Mouse (Mus musculus): ENCODE data around the gene Smox. TPM values are rescaled to one million over a fixed set of nuclear protein-coding genes. Genes with fewer than 3 reads are reported as not detected.

The Smox gene
- 33.5 and 37.2 TPM in 2 replicates for polyA plus RNA-seq (2014; fragmentation: Nextera tagmentation; extraction: Ambion mirVana)

DNA sequence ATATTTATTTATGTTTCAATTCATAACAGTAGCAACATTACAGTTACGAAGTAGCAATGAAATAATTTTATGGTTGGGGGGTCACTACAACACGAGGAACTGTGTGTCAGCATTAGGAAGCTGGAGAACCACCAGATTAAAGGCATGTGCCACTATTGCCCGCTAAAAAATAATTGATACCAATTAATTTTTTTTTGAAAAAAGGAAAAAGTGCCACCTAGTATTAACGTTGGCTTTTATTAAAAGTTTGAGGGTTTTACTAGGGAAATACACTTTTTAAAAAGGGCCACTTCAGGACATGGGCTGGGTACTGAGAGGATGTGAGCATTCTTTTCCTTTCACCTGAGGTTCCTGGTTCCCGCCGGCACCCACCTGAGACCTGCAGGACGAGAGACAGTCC, at the start of gene Smox:
Smox (plus strand) TSS at position 301 of the 400 bp plus-strand sequence.
- ATAC-seq (no peak), DNase-seq (ENCODE audit: low spot score) (no peak)
- Histone ChIP-seq H3K36me3 (ENCODE audit: control insufficient read depth, insufficient read depth, low read length) (no peaks in the 10 kb centered on the region), H3K9ac (ENCODE audit: low read length) (peak within 1 kb of the TSS; percentile 93), H3K4me3 (ENCODE audit: low read depth, low read length) (peak within 1 kb of the TSS; percentile 91), H3K27me3 (replicated peaks; ENCODE audit: control insufficient read depth, insufficient read depth, low read length) (no peaks in the 10 kb centered on the region), H3K9me3 (replicated peaks; ENCODE audit: control insufficient read depth, low read length) (no peaks in the 10 kb centered on the region), H3K4me1 (ENCODE audit: control insufficient read depth, insufficient read depth, low read length) (peaks cover 14% of the 10 kb centered on the region), H3K4me2 (ENCODE audit: low read length) (peak within 1 kb of the TSS; percentile 95), H3K27ac (ENCODE audit: low read depth, low read length) (peak within 1 kb of the TSS; percentile 74)
- 24% methylated on average over 7 of the region's 7 CpGs for WGBS

DNA sequence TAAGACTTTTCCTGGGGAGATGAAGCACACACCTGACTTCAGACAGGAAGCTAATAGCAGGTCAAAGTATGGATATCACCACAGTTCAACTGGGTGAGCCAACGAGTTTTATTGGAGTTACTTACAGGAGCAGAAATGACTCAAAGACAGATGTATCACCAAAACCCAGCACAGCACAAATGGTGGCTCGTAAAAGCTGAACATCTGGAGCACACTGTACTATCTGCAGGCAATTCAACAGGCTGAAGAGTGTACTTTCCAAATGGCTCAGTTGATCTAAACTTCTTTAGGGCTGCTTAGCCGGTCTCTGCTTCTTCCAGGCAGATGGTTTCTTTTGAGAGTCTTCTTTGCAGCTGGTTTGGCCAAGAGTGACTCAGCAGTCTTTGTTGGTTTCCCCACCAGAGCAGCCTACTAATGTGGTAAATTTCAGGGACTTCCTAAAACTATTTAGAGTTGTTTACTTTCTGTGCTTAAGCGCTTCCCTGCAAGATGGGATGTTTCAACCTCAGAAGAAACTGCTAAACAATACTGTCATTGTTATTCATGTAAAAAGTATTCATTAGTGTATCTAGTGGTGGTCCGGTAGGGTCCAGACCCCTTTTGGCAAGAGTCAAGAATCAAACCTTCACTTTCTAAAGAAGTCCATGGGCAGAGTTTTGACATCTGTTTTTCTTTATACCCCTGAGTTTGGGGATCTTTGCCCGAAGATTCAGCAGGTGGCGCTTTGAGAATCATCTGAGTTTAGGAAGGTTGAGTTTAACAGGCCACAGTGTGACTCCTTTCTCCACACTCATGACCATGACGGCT, 48.0 kb upstream of the Smox start:
- H3K9me3 ChIP-seq (replicated peaks; ENCODE audit: control insufficient read depth, low read length): no peaks in the 10 kb centered on the region
- H3K27ac ChIP-seq (ENCODE audit: low read depth, low read length): no peak overlapping the region
- H3K4me3 ChIP-seq (ENCODE audit: low read depth, low read length): no peak overlapping the region
- no peak for ATAC-seq
- no peaks in the 10 kb centered on the region for H3K27me3 ChIP-seq (replicated peaks; ENCODE audit: control insufficient read depth, insufficient read depth, low read length)
- H3K36me3 ChIP-seq (ENCODE audit: control insufficient read depth, insufficient read depth, low read length): no peaks in the 10 kb centered on the region
- no peak overlapping the region for H3K9ac ChIP-seq (ENCODE audit: low read length)
- H3K4me1 ChIP-seq (ENCODE audit: control insufficient read depth, insufficient read depth, low read length): no peaks in the 10 kb centered on the region
- peak; percentile 6 for DNase-seq (ENCODE audit: low spot score)
- WGBS: 63% methylated on average over 8 of the region's 8 CpGs
- no peak overlapping the region for H3K4me2 ChIP-seq (ENCODE audit: low read length)

DNA sequence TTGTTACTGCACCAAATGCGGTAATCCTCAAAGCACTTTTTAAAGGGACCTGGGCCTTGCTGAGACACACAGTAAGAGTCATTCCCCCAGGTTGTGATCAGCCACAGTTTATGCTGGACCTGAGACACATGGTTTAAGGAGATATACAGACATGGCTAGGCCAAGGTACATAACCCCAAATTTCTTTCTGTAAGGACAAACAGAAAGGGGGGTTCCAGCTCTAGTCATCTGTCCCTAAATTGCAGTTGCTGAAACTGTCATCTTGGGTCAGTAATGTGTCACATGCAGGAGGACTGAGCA, 47.5 kb upstream of the Smox start:
- no peaks in the 10 kb centered on the region for H3K9me3 ChIP-seq (replicated peaks; ENCODE audit: control insufficient read depth, low read length)
- WGBS: 48% methylated on average over 1 of the region's 1 CpGs
- DNase-seq (ENCODE audit: low spot score) (no peak), ATAC-seq (no peak)
- no peak overlapping the region for H3K27ac ChIP-seq (ENCODE audit: low read depth, low read length)
- no peaks in the 10 kb centered on the region for H3K27me3 ChIP-seq (replicated peaks; ENCODE audit: control insufficient read depth, insufficient read depth, low read length)
- H3K36me3 ChIP-seq (ENCODE audit: control insufficient read depth, insufficient read depth, low read length): no peaks in the 10 kb centered on the region
- H3K9ac ChIP-seq (ENCODE audit: low read length): no peak overlapping the region
- H3K4me3 ChIP-seq (ENCODE audit: low read depth, low read length): no peak overlapping the region
- no peak overlapping the region for H3K4me2 ChIP-seq (ENCODE audit: low read length)
- H3K4me1 ChIP-seq (ENCODE audit: control insufficient read depth, insufficient read depth, low read length): no peaks in the 10 kb centered on the region

DNA sequence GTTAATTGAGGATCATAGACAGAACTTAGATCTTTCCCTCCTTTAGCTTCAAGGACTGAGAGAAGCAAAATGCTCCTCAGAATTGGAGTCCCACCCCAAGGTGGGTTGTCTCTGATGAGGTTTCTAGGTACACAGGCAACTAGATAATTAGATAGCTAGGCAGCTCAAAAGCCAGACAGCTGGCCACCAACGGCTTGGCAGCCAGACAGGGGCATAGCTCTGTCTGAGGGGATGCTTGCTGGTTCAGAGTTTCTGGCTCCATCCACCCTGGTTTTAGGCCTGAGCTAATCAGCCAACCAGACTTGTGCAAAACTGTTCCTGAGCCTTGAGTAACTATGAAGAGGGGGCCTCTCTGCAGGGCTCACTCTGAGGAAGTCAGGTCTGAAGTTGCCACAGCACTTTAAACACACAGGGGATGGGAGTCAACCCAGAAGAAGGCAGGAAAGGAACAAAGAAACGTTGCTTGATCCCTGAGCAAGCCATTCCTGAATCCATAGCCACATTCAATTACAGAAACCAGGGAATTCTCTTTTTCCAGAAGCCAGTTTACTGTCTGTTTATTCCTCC, 44.8 kb upstream of the Smox start:
- Histone ChIP-seq H3K9me3 (replicated peaks; ENCODE audit: control insufficient read depth, low read length) (no peaks in the 10 kb centered on the region), H3K4me2 (ENCODE audit: low read length) (no peak overlapping the region), H3K27me3 (replicated peaks; ENCODE audit: control insufficient read depth, insufficient read depth, low read length) (no peaks in the 10 kb centered on the region), H3K4me1 (ENCODE audit: control insufficient read depth, insufficient read depth, low read length) (no peaks in the 10 kb centered on the region), H3K36me3 (ENCODE audit: control insufficient read depth, insufficient read depth, low read length) (no peaks in the 10 kb centered on the region), H3K4me3 (ENCODE audit: low read depth, low read length) (no peak overlapping the region), H3K27ac (ENCODE audit: low read depth, low read length) (no peak overlapping the region), H3K9ac (ENCODE audit: low read length) (no peak overlapping the region)
- 59% methylated on average over 2 of the region's 2 CpGs for WGBS
- DNase-seq (ENCODE audit: low spot score): no peak
- no peak for ATAC-seq

DNA sequence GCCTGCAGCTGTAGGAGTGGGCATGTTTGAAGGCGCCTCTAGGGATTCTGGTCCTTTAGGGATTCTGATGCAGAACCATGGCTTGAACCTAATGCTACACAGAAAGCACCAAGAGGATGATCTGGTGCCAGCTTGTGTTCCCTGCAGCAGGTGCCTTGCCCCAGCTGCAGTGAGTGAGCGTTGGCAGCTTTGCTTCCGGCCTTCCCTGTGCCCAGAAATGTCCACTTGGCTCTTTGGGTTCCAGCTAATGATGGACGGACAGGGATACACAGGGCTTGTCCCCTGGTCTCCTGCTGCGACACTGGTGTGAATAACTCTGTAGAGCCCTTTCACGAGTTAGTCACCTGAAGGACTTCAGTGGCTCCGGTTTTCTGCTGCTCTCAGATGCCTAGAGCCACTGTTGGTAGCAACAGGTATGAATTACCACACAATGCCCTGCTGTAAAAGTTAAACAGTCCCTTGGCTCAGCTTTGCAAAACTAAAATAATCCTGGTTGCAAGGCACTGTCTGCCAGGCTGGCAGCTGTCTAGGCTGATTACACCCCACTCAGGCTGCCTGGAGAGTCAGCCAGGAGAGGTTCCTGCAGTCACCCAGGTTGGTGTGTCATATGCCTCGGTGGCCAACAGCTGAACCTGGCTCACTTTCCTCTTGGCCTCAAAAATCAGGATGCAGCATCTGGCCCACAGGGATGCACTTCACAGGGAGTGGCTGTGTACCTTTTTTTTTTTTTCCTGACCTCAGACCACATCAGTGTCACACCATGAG, 43.5 kb upstream of the Smox start:
- Histone ChIP-seq H3K4me3 (ENCODE audit: low read depth, low read length) (no peak overlapping the region), H3K27ac (ENCODE audit: low read depth, low read length) (no peak overlapping the region), H3K27me3 (replicated peaks; ENCODE audit: control insufficient read depth, insufficient read depth, low read length) (no peaks in the 10 kb centered on the region), H3K9ac (ENCODE audit: low read length) (no peak overlapping the region), H3K9me3 (replicated peaks; ENCODE audit: control insufficient read depth, low read length) (no peaks in the 10 kb centered on the region), H3K4me2 (ENCODE audit: low read length) (no peak overlapping the region), H3K4me1 (ENCODE audit: control insufficient read depth, insufficient read depth, low read length) (no peaks in the 10 kb centered on the region), H3K36me3 (ENCODE audit: control insufficient read depth, insufficient read depth, low read length) (no peaks in the 10 kb centered on the region)
- no peak for ATAC-seq
- no peak for DNase-seq (ENCODE audit: low spot score)
- WGBS: 84% methylated on average over 8 of the region's 8 CpGs

DNA sequence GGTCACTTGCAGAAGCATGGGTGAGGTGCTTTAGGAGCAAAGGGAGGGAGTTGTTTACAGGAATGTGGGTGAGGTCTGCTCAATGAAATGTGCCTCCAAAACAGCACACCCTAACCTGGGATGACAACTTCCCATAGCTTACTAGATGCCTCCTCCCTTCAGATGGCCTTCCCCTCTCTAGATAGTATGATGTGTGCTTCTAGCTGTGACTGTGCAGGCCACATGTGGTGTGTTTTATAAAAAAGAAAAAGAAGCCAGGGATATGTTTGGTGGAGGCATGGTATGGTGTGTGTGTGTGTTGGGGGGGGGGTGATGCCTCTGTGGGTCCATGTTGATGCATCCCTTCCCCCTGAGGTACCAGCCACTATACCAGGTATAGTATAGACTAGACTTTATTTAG, 42.9 kb upstream of the Smox start:
- H3K9me3 ChIP-seq (replicated peaks; ENCODE audit: control insufficient read depth, low read length): no peaks in the 10 kb centered on the region
- no peak overlapping the region for H3K27ac ChIP-seq (ENCODE audit: low read depth, low read length)
- H3K4me3 ChIP-seq (ENCODE audit: low read depth, low read length): no peak overlapping the region
- H3K27me3 ChIP-seq (replicated peaks; ENCODE audit: control insufficient read depth, insufficient read depth, low read length): no peaks in the 10 kb centered on the region
- no peaks in the 10 kb centered on the region for H3K36me3 ChIP-seq (ENCODE audit: control insufficient read depth, insufficient read depth, low read length)
- no peaks in the 10 kb centered on the region for H3K4me1 ChIP-seq (ENCODE audit: control insufficient read depth, insufficient read depth, low read length)
- DNase-seq (ENCODE audit: low spot score) (no peak), ATAC-seq (no peak)
- no peak overlapping the region for H3K9ac ChIP-seq (ENCODE audit: low read length)
- H3K4me2 ChIP-seq (ENCODE audit: low read length): no peak overlapping the region

DNA sequence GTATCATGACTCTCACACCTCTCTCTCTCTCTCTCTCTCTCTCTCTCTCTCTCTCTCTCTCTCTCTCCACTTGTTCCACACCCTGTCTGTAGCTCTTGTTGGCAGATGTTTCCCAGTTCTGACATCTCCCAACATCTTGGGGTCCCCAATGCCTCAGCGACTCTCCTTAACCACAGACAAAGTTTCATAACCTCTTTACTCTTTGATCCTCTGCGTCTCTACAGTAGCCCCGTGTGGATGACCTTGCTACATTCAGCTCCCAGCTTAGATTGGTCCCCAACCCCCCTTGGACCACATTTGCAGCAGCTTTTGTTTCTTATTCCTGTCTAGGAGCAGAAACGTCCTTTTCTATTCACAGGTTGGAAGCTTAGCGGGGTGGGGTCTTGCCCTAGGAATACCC, 41.6 kb upstream of the Smox start:
- Histone ChIP-seq H3K27me3 (replicated peaks; ENCODE audit: control insufficient read depth, insufficient read depth, low read length) (no peaks in the 10 kb centered on the region), H3K4me2 (ENCODE audit: low read length) (no peak overlapping the region), H3K9me3 (replicated peaks; ENCODE audit: control insufficient read depth, low read length) (no peaks in the 10 kb centered on the region), H3K4me1 (ENCODE audit: control insufficient read depth, insufficient read depth, low read length) (no peaks in the 10 kb centered on the region), H3K4me3 (ENCODE audit: low read depth, low read length) (no peak overlapping the region), H3K9ac (ENCODE audit: low read length) (no peak overlapping the region), H3K27ac (ENCODE audit: low read depth, low read length) (no peak overlapping the region), H3K36me3 (ENCODE audit: control insufficient read depth, insufficient read depth, low read length) (no peaks in the 10 kb centered on the region)
- DNase-seq (ENCODE audit: low spot score) (no peak), ATAC-seq (no peak)
- WGBS: 58% methylated on average over 5 of the region's 5 CpGs

DNA sequence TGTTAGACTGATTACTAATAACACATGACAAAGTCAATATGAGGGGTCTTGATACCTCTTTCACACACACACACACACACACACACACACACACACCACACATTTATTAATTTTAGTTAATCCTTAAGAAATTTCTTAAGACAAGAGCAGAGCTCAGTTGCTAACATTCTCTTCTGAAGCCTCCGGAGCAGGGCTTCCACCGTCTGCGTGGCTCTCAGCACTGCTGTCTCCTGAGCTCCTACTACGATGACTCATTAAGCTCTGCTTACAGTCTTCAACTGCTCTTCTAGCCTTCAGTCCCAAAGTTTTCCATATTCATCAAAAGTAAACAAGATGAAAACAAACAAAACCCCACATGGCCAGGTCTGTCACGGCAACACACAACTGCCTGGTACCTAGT, 40.8 kb upstream of the Smox start:
- Histone ChIP-seq H3K4me3 (ENCODE audit: low read depth, low read length) (no peak overlapping the region), H3K4me1 (ENCODE audit: control insufficient read depth, insufficient read depth, low read length) (no peaks in the 10 kb centered on the region), H3K27ac (ENCODE audit: low read depth, low read length) (no peak overlapping the region), H3K9me3 (replicated peaks; ENCODE audit: control insufficient read depth, low read length) (no peaks in the 10 kb centered on the region), H3K36me3 (ENCODE audit: control insufficient read depth, insufficient read depth, low read length) (no peaks in the 10 kb centered on the region), H3K9ac (ENCODE audit: low read length) (no peak overlapping the region), H3K4me2 (ENCODE audit: low read length) (no peak overlapping the region), H3K27me3 (replicated peaks; ENCODE audit: control insufficient read depth, insufficient read depth, low read length) (no peaks in the 10 kb centered on the region)
- DNase-seq (ENCODE audit: low spot score) (no peak), ATAC-seq (no peak)
- WGBS: 92% methylated on average over 5 of the region's 5 CpGs

DNA sequence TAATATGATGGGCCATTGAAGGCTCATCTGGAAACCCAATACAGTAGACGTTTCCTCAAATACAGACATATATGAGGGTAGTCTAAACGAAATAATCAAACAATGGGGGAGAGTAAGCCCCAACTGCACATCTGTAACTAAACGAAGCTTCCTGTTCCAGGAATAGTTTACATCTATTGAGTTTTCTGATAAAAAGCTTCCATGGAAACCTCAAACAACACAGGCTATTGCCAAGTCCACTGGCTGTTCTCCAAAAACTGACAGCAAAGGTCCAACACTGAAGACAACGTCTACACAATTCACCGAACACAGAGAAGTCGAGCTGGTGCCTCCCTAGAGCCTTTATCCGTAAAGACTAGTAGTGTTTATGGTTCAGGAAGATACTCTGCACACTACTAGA, 33.6 kb upstream of the Smox start:
- WGBS: 66% methylated on average over 7 of the region's 7 CpGs
- H3K27me3 ChIP-seq (replicated peaks; ENCODE audit: control insufficient read depth, insufficient read depth, low read length): no peaks in the 10 kb centered on the region

More for the DNA sequence above, 33.6 kb upstream of the Smox start:
- no peaks in the 10 kb centered on the region for H3K4me1 ChIP-seq (ENCODE audit: control insufficient read depth, insufficient read depth, low read length)
- no peak overlapping the region for H3K9ac ChIP-seq (ENCODE audit: low read length)
- no peak overlapping the region for H3K4me2 ChIP-seq (ENCODE audit: low read length)
- DNase-seq (ENCODE audit: low spot score) (peak; percentile 2), ATAC-seq (no peak)
- no peak overlapping the region for H3K4me3 ChIP-seq (ENCODE audit: low read depth, low read length)
- no peaks in the 10 kb centered on the region for H3K9me3 ChIP-seq (replicated peaks; ENCODE audit: control insufficient read depth, low read length)
- H3K36me3 ChIP-seq (ENCODE audit: control insufficient read depth, insufficient read depth, low read length): no peaks in the 10 kb centered on the region
- H3K27ac ChIP-seq (ENCODE audit: low read depth, low read length): no peak overlapping the region

Measured in forebrain, embryonic 14.5 days (tissue).